Comparison of ENCODE assay signal across 12 mouse cellular contexts in the genomic region with DNA sequence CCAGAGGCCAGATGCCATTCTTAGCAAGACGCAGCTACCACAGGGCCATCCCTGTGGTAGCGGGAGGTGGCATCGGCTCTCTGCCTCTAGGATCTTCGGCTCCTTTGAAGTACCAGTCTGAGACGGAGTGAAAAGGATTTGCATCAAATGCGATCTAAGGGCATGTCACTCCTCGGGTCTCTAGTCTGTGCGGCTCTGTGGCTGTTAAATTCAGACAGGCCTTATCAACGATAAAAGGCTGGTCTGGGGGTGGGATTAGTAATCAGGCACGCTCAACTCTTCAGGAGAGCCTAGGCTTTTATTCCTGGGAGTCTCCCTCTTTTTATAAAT. TPM values are rescaled to one million over a fixed set of nuclear protein-coding genes. Genes with fewer than 3 reads are reported as not detected.
DNase-seq lines count a peak whose midpoint lies in the region; ATAC-seq and TF ChIP-seq lines count a peak whose summit lies in the region.
"Had no signal": no experiment of that assay in that cellular context is flagged by ENCODE, and none has a peak within 500 bp of the region (broad histone marks: within the 10 kb centered on the region; RNA-seq: fewer than 3 reads in every experiment).

No protein-coding gene starts in this region.

- TF ChIP-seq EP300 in liver, postnatal 0 days (IDR thresholded peaks at IDR 0.05; ENCODE audit: low read depth): no peak

- 46% methylated on average over 10 of the region's 10 CpGs for WGBS in forebrain, embryonic 11.5 days
- 35% methylated on average over 10 of the region's 10 CpGs for WGBS in forebrain, embryonic 15.5 days
- 74% methylated on average over 10 of the region's 10 CpGs for WGBS in liver, postnatal 0 days (ENCODE audit: insufficient replicate concordance)
- 59% methylated on average over 10 of the region's 10 CpGs for WGBS in liver, embryonic 11.5 days
- 18% methylated on average over 10 of the region's 10 CpGs for WGBS in limb, embryonic 14.5 days
- WGBS in stomach, embryonic 15.5 days: 64% methylated on average over 10 of the region's 10 CpGs

- no peak for TF ChIP-seq POLR2A in limb, embryonic 14.5 days (IDR thresholded peaks at IDR 0.05; ENCODE audit: borderline replicate concordance, extremely low read depth, insufficient read depth, insufficient read length)

- DNase-seq in forebrain, embryonic 11.5 days (ENCODE audit: low spot score): no peak
- no peak for DNase-seq in liver, postnatal 0 days
- DNase-seq in liver, embryonic 11.5 days (ENCODE audit: low spot score): no peak
- no peak for DNase-seq in limb, embryonic 14.5 days (ENCODE audit: low spot score)
- no peak for DNase-seq in cerebellum, adult 18-20 months
- no peak for DNase-seq in liver
- DNase-seq: adrenal gland, postnatal 14 days; thymus, postnatal 14 days had no signal

- peak; percentile 8; the same call in 1 of the 2 replicates for ATAC-seq in forebrain, embryonic 11.5 days (replicated peaks; ENCODE audit: low FRiP score)
- no peak for ATAC-seq in forebrain, embryonic 15.5 days (replicated peaks)
- no peak for ATAC-seq in liver, postnatal 0 days
- ATAC-seq in liver, embryonic 11.5 days (replicated peaks; ENCODE audit: low FRiP score): no peak
- no peak for ATAC-seq in limb, embryonic 14.5 days (ENCODE audit: low FRiP score, low read depth)
- no peak for ATAC-seq in stomach, embryonic 15.5 days (ENCODE audit: insufficient read depth, low FRiP score, low read depth)
- ATAC-seq: hindbrain, embryonic 16.5 days; lung, postnatal 0 days had no signal

- H3K27me3 ChIP-seq in forebrain, embryonic 11.5 days (ENCODE audit: control insufficient read depth, insufficient read depth, low read length): no peaks in the 10 kb centered on the region
- H3K27me3 ChIP-seq in forebrain, embryonic 15.5 days: no peaks in the 10 kb centered on the region
- no peaks in the 10 kb centered on the region; the same call in 1 of the 2 replicates for H3K27me3 ChIP-seq in liver, postnatal 0 days (ENCODE audit: insufficient read depth, low read length)
- H3K27me3 ChIP-seq in liver, embryonic 11.5 days (replicated peaks; ENCODE audit: control insufficient read depth, insufficient read depth, low read length): no peaks in the 10 kb centered on the region
- H3K27me3 ChIP-seq in limb, embryonic 14.5 days (ENCODE audit: control insufficient read depth, insufficient read depth, low read length): no peaks in the 10 kb centered on the region
- H3K27me3 ChIP-seq in stomach, embryonic 15.5 days (replicated peaks): no peaks in the 10 kb centered on the region

- no peaks in the 10 kb centered on the region for H3K36me3 ChIP-seq in forebrain, embryonic 11.5 days (ENCODE audit: control insufficient read depth, insufficient read depth, low read length)
- H3K36me3 ChIP-seq in forebrain, embryonic 15.5 days: no peaks in the 10 kb centered on the region
- H3K36me3 ChIP-seq in liver, postnatal 0 days (replicated peaks; ENCODE audit: insufficient read depth, low read length): no peaks in the 10 kb centered on the region
- H3K36me3 ChIP-seq in liver, embryonic 11.5 days (ENCODE audit: control insufficient read depth, insufficient read depth, low read length): no peaks in the 10 kb centered on the region
- no peaks in the 10 kb centered on the region for H3K36me3 ChIP-seq in limb, embryonic 14.5 days (ENCODE audit: control insufficient read depth, insufficient read depth, low read length)
- no peaks in the 10 kb centered on the region for H3K36me3 ChIP-seq in stomach, embryonic 15.5 days

- no peak overlapping the region for H3K27ac ChIP-seq in forebrain, embryonic 11.5 days (ENCODE audit: low read depth, low read length)
- no peak overlapping the region for H3K27ac ChIP-seq in forebrain, embryonic 15.5 days (replicated peaks)
- peak overlapping the region; percentile 29; the same call in 1 of the 2 replicates for H3K27ac ChIP-seq in liver, postnatal 0 days (ENCODE audit: low read depth)
- no peak overlapping the region for H3K27ac ChIP-seq in liver, embryonic 11.5 days (ENCODE audit: low read depth, low read length)
- peak overlapping the region; percentile 29; the same call in 1 of the 2 replicates for H3K27ac ChIP-seq in limb, embryonic 14.5 days (replicated peaks; ENCODE audit: low read depth, low read length)
- peak overlapping the region; percentile 28; the same call in 1 of the 2 replicates for H3K27ac ChIP-seq in stomach, embryonic 15.5 days

- H3K4me3 ChIP-seq in forebrain, embryonic 11.5 days (ENCODE audit: low read depth, low read length): no peak overlapping the region
- no peak overlapping the region for H3K4me3 ChIP-seq in forebrain, embryonic 15.5 days
- no peak overlapping the region for H3K4me3 ChIP-seq in liver, postnatal 0 days (ENCODE audit: low read depth, low read length)
- H3K4me3 ChIP-seq in liver, embryonic 11.5 days (ENCODE audit: low read depth, low read length): no peak overlapping the region
- no peak overlapping the region for H3K4me3 ChIP-seq in limb, embryonic 14.5 days (replicated peaks; ENCODE audit: low read length)
- H3K4me3 ChIP-seq in stomach, embryonic 15.5 days (replicated peaks): no peak overlapping the region

- H3K4me1 ChIP-seq in forebrain, embryonic 11.5 days (replicated peaks; ENCODE audit: control insufficient read depth, insufficient read depth, low read length): peaks cover 16% of the 10 kb centered on the region; the same call in 1 of the 2 replicates
- H3K4me1 ChIP-seq in forebrain, embryonic 15.5 days: peaks cover 27% of the 10 kb centered on the region
- H3K4me1 ChIP-seq in liver, postnatal 0 days (ENCODE audit: insufficient read depth): peaks cover 4% of the 10 kb centered on the region
- H3K4me1 ChIP-seq in liver, embryonic 11.5 days (replicated peaks; ENCODE audit: control insufficient read depth, insufficient read depth, low read length): peaks cover 8% of the 10 kb centered on the region; the same call in 1 of the 2 replicates
- peaks cover 28% of the 10 kb centered on the region for H3K4me1 ChIP-seq in limb, embryonic 14.5 days (ENCODE audit: control insufficient read depth, insufficient read depth, low read length)
- H3K4me1 ChIP-seq in stomach, embryonic 15.5 days: 0 out of 2 replicates have a peak, but pooled peaks cover 7% of the 10 kb centered on the region

- no peak overlapping the region; the same call in 1 of the 2 replicates for H3K9ac ChIP-seq in forebrain, embryonic 11.5 days (ENCODE audit: low read length)
- H3K9ac ChIP-seq in forebrain, embryonic 15.5 days (replicated peaks): no peak overlapping the region
- H3K9ac ChIP-seq in liver, postnatal 0 days (replicated peaks): no peak overlapping the region
- H3K9ac ChIP-seq in liver, embryonic 11.5 days (ENCODE audit: low read depth, low read length): no peak overlapping the region
- H3K9ac ChIP-seq in limb, embryonic 14.5 days (ENCODE audit: low read depth, low read length, severe bottlenecking): no peak overlapping the region
- no peak overlapping the region for H3K9ac ChIP-seq in stomach, embryonic 15.5 days

- no peak overlapping the region for H3K4me2 ChIP-seq in forebrain, embryonic 11.5 days (ENCODE audit: low read depth, low read length, severe bottlenecking)
- no peak overlapping the region for H3K4me2 ChIP-seq in forebrain, embryonic 15.5 days (replicated peaks)
- no peak overlapping the region for H3K4me2 ChIP-seq in liver, postnatal 0 days (ENCODE audit: low read depth, low read length)
- no peak overlapping the region for H3K4me2 ChIP-seq in liver, embryonic 11.5 days
- H3K4me2 ChIP-seq in limb, embryonic 14.5 days (replicated peaks; ENCODE audit: low read depth, low read length, severe bottlenecking): no peak overlapping the region
- H3K4me2 ChIP-seq in stomach, embryonic 15.5 days: no peak overlapping the region

- TF ChIP-seq CTCF in liver, postnatal 0 days (IDR thresholded peaks at IDR 0.05; ENCODE audit: low read depth): no peak

- H3K9me3 ChIP-seq in forebrain, embryonic 11.5 days (ENCODE audit: control insufficient read depth, low read length): no peaks in the 10 kb centered on the region
- no peaks in the 10 kb centered on the region for H3K9me3 ChIP-seq in forebrain, embryonic 15.5 days
- no peaks in the 10 kb centered on the region for H3K9me3 ChIP-seq in liver, postnatal 0 days (ENCODE audit: low read length)
- H3K9me3 ChIP-seq in liver, embryonic 11.5 days (ENCODE audit: control insufficient read depth, low read length): no peaks in the 10 kb centered on the region
- H3K9me3 ChIP-seq in limb, embryonic 14.5 days (ENCODE audit: control insufficient read depth, low read length): no peaks in the 10 kb centered on the region
- no peaks in the 10 kb centered on the region for H3K9me3 ChIP-seq in stomach, embryonic 15.5 days

RNA-seq across cellular contexts. Expression of gene Gpc1, which starts 58.7 kb away (rescaled TPM):
- 139 and 154 TPM in 2 replicates for polyA plus RNA-seq in forebrain, embryonic 11.5 days (2014; fragmentation: Nextera tagmentation; extraction: Ambion mirVana)
- polyA plus RNA-seq in forebrain, embryonic 15.5 days (2015; fragmentation: Nextera tagmentation; extraction: Ambion mirVana): 83.9 and 86.1 TPM in 2 replicates
- polyA plus RNA-seq in liver, postnatal 0 days (2015; fragmentation: Nextera tagmentation; extraction: Ambion mirVana): 3.3 and 3.8 TPM in 2 replicates
- polyA plus RNA-seq in liver, embryonic 11.5 days (2014; fragmentation: Nextera tagmentation; extraction: Ambion mirVana): 14.5 and 15.2 TPM in 2 replicates
- polyA plus RNA-seq in limb, embryonic 14.5 days (2012; rRNA removed): 75.5 and 107 TPM in 2 replicates
- 72.8 and 76.2 TPM in 2 replicates for polyA plus RNA-seq in limb, embryonic 14.5 days (2014; fragmentation: Nextera tagmentation; extraction: Ambion mirVana)
- polyA plus RNA-seq in stomach, embryonic 15.5 days (2015; fragmentation: Nextera tagmentation; extraction: Ambion mirVana): 48.7 TPM in 2 replicates

Comparison
In these comparisons a context has a peak if more than half of its experiments do, and no peak if none do; other contexts are left out.
1. H3K27ac ChIP-seq: peak in liver, postnatal 0 days (single experiment), limb, embryonic 14.5 days (single experiment) and stomach, embryonic 15.5 days (single experiment); none in forebrain, embryonic 11.5 days (single experiment), forebrain, embryonic 15.5 days (single experiment) and liver, embryonic 11.5 days (single experiment).